Mouse (Mus musculus) brain, adult 10 weeks (tissue): ENCODE data around the gene Smbd1. TPM values are rescaled to one million over a fixed set of nuclear protein-coding genes. Genes with fewer than 3 reads are reported as not detected.

ENCODE experiments used
- polyA plus RNA-seq: library from polyadenylated mRNA; stranded (reverse); fragments of 350-450 nt; fragmentation: Illumina TruSeq; extraction: RNeasy Lipid Tissue Mini Kit (QIAGEN cat#74804); gene quantifications from one replicate; pipeline ENCODE4 v1.2.3, GENCODE M21; 2015; ENCODE audit warnings: low read depth, low replicate concordance

The Smbd1 gene
- polyA plus RNA-seq: not detected

GRCm38 (mm10) chr16:32810321-32810720, at the start of gene Smbd1:
Gene Smbd1 (minus strand): TSS chr16:32810477.

GRCm38 (mm10) chr16:32797426-32797689, 12.9 kb downstream of the Smbd1 start, which contains the start of gene Muc20:
Gene Muc20 (minus strand): TSS chr16:32797435.

Other genes with a start within 250 kb of the Smbd1 start
- gene Tfrc, start 201.6 kb downstream of the Smbd1 start, polyA plus RNA-seq: 92.4 TPM
- 124 TPM for gene Tnk2, start 166.6 kb downstream of the Smbd1 start, polyA plus RNA-seq
- gene Muc4, start 74.6 kb downstream of the Smbd1 start, polyA plus RNA-seq: not detected
- gene Muc20, start 13.0 kb downstream of the Smbd1 start, polyA plus RNA-seq: not detected
- 103 TPM for gene Fyttd1, start 67.0 kb upstream of the Smbd1 start, polyA plus RNA-seq
- gene Rubcn, start 67.3 kb upstream of the Smbd1 start, polyA plus RNA-seq: 47.0 TPM
- 20.1 TPM for gene Lrch3, start 103.6 kb upstream of the Smbd1 start, polyA plus RNA-seq
- 4.9 TPM for gene Iqcg, start 245.7 kb upstream of the Smbd1 start, polyA plus RNA-seq
- gene Rpl35a, start 246.0 kb upstream of the Smbd1 start, polyA plus RNA-seq: 1,160 TPM